Mouse (Mus musculus) hindbrain, embryonic 13.5 days (tissue): ENCODE results near the gene Fgfr1op2. TPM values are rescaled to one million over a fixed set of nuclear protein-coding genes. Genes with fewer than 3 reads are reported as not detected.

ENCODE experiments used
- ATAC-seq: fragments of 200-750 bp; cut with Nextera tagmentation; 2 replicates; pipeline ENCODE4 v1.8.0; 2017; ENCODE audit warnings: moderate TSS enrichment; ENCODE audit not compliant: low FRiP score
- H3K27ac ChIP-seq: fragments of 300-500 bp; sonication (generic); 2 replicates; pipeline ENCODE4 v1.5.1; 2015; ENCODE audit warnings: inconsistent platforms, mild to moderate bottlenecking, moderate library complexity
- H3K27me3 ChIP-seq: fragments of 300-500 bp; sonication (generic); 2 replicates; pipeline ENCODE4 v1.6.1; 2015; ENCODE audit warnings: mild to moderate bottlenecking, inconsistent platforms
- H3K36me3 ChIP-seq: fragments of 300-500 bp; sonication (generic); 2 replicates; pipeline ENCODE4 v1.6.1; 2015; ENCODE audit warnings: mild to moderate bottlenecking, inconsistent platforms
- H3K4me1 ChIP-seq: fragments of 300-500 bp; sonication (generic); replicated peaks from 2 replicates; pipeline ENCODE4 v1.6.1; 2015; ENCODE audit warnings: inconsistent platforms
- H3K4me2 ChIP-seq: fragments of 300-500 bp; sonication (generic); 2 replicates; pipeline ENCODE4 v1.6.1; 2015; ENCODE audit warnings: inconsistent platforms, mild to moderate bottlenecking, moderate library complexity
- H3K4me3 ChIP-seq: fragments of 300-500 bp; sonication (generic); 2 replicates; pipeline ENCODE4 v1.5.1; 2015; ENCODE audit warnings: mild to moderate bottlenecking, inconsistent platforms
- H3K9ac ChIP-seq: fragments of 300-500 bp; sonication (generic); 2 replicates; pipeline ENCODE4 v1.6.1; 2015; ENCODE audit warnings: mild to moderate bottlenecking, inconsistent platforms
- H3K9me3 ChIP-seq: fragments of 300-500 bp; sonication (generic); 2 replicates; pipeline ENCODE4 v1.6.1; 2016; ENCODE audit warnings: inconsistent platforms
- WGBS: fragments of 180-500 bp; shearing (Covaris S2); methylation state at CpG from one replicate; pipeline ENCODE4 v1.1.7; 2015; 5-methylcytosine and 5-hydroxymethylcytosine counted together
- polyA plus RNA-seq: library from polyadenylated mRNA; unstranded; fragments of >200 nt; fragmentation: Nextera tagmentation; extraction: Ambion mirVana; gene quantifications from 2 replicates; pipeline ENCODE4 v1.2.1, GENCODE M21; 2015

The Fgfr1op2 gene
- polyA plus RNA-seq, 1 experiment from 2014 or later = 48.7 TPM

DNA sequence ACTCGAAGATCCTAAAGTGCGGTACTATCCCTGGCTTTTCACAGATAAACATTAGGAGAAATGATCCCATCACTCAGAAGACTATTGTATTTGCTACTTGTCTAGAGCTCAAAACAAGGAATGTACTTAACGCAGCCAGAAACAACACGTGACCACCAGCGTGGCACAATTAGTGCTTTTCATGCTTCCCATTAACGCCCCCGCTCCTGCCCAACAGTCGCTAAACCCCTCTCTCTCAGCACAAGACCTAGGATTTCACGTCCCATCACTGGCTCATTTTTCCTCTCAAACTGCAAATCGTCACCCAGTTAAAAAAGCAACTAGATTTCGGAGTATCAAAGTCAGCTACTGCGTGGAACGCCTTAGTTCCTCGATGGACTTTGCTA, 56.6 kb downstream of the Fgfr1op2 start:
- peak overlapping the region; percentile 66 for H3K4me2 ChIP-seq
- H3K4me1 ChIP-seq = peaks cover 18% of the 10 kb centered on the region
- H3K9me3 ChIP-seq = no peaks in the 10 kb centered on the region
- H3K36me3 ChIP-seq = no peaks in the 10 kb centered on the region
- H3K27ac ChIP-seq = peak overlapping the region; percentile 89
- WGBS = 12% methylated on average over 14 of the region's 14 CpGs
- no peaks in the 10 kb centered on the region for H3K27me3 ChIP-seq
- peak overlapping the region; percentile 72 for H3K4me3 ChIP-seq
- peak; percentile 46 for ATAC-seq
- peak overlapping the region; percentile 84 for H3K9ac ChIP-seq

DNA sequence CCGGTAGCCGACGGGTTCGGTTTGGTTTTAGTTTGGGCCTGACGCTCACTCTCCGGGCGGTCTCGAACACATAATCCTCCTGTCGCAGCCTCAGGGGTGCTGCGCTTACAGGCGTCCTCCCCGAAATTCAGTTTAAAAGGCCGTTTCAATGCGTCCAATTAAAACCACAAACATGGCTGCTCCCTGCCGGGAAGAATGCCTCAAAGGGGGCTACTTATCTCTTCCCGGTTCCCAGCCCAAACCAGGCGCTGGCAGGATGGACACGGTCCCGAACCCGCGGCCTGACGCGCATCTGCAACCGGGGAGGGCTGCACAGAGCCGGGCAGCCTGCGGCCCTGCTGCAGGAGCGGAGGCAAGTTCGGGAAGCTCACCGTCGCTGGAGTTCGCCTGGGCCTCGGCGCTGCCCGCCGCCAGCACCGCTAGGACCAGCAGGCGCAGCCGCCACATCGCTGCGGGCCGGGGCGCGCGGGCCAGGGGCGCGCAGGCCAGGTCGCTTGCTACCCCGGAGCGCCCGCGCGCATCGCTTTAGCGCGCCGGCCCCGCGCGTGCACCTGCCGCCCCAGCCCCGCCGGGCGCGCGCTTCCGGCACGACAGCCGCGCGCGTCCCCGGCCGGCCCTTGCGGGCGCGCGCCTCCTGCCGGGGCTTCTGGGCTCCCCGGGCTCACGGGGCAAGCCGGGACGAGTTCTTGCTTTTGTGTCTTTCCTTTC, 57.2 kb downstream of the Fgfr1op2 start:
- Histone ChIP-seq H3K27ac (peak overlapping the region; percentile 89), H3K4me1 (peaks cover 18% of the 10 kb centered on the region), H3K27me3 (no peaks in the 10 kb centered on the region), H3K9me3 (no peaks in the 10 kb centered on the region), H3K36me3 (no peaks in the 10 kb centered on the region), H3K4me2 (peak overlapping the region; percentile 66), H3K4me3 (peak overlapping the region; percentile 72), H3K9ac (peak overlapping the region; percentile 84)
- peak; percentile 92 for ATAC-seq
- WGBS = under 1% methylated on average over 81 of the region's 82 CpGs

DNA sequence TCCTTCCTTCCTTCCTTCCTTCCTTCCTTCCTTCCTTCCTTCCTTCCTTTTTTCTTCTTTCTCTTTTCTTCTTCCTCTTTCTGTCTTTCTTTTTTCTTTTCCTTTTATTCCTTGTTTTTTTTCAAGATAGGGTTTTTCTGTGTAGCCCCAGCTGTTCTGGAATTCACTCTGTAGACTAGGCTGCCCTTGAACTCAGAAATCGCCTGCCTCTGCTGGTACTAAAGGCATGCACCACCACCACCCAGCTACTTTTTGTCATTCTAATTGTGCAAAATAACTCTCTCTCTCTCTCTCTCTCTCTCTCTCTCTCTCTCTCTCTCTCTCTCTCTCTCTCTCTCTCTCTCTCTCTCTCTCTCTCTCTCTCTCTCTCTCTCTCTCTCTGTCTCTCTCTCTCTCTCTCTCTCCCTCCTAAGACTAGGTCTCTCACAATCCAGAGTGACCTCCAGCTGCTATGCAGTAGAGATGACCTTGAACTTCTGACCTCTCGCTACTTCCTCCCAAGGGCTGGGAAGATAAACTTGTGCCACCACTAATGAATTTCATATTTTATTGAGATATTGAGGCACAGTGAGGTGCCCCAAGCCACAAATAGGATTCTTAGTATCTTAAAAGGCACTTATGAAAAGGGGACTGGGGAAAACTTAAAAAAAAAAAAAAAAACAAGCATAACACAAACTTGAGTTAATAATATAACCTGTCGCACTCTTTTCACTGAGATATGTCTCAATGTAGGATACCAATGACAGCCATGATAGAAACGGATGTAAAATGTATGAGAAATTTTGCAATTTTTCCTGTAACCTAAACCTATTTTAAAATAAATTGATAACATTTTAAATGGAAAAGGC, 58.0 kb downstream of the Fgfr1op2 start:
- peak overlapping the region; percentile 66 for H3K4me2 ChIP-seq
- H3K4me3 ChIP-seq = peak overlapping the region; percentile 72; the same call in 1 of the 2 replicates
- no peaks in the 10 kb centered on the region for H3K9me3 ChIP-seq
- H3K9ac ChIP-seq = no peak overlapping the region
- H3K4me1 ChIP-seq = peaks cover 18% of the 10 kb centered on the region
- ATAC-seq = no peak
- no peaks in the 10 kb centered on the region for H3K27me3 ChIP-seq
- no peak overlapping the region for H3K27ac ChIP-seq
- no peaks in the 10 kb centered on the region for H3K36me3 ChIP-seq
- WGBS = 65% methylated on average over 4 of the region's 4 CpGs

DNA sequence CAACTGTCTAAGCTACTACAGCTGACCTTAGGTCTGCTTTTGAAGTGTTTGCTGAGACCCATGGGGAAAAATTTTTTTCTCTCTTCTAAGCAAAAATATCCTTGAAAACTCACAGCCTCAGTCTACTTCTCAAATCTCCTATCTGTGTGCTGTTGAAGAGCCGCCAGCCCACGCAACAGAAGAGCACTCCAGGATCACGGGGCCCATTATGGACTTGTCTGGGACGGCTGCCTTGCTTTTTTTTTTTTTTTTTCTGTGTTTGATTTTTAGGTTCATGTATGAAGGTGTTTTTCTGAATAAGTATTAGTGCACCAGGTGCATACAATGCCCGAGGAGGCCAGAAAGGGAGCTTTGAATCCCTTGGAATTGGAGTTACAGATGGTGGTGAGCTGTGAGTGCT, 59.5 kb downstream of the Fgfr1op2 start:
- H3K9ac ChIP-seq = no peak overlapping the region
- H3K9me3 ChIP-seq = no peaks in the 10 kb centered on the region
- no peaks in the 10 kb centered on the region for H3K36me3 ChIP-seq
- no peak overlapping the region for H3K27ac ChIP-seq
- no peak overlapping the region for H3K4me2 ChIP-seq
- H3K27me3 ChIP-seq = no peaks in the 10 kb centered on the region
- H3K4me3 ChIP-seq = no peak overlapping the region
- 87% methylated on average over 5 of the region's 5 CpGs for WGBS
- peaks cover 18% of the 10 kb centered on the region for H3K4me1 ChIP-seq
- no peak for ATAC-seq

DNA sequence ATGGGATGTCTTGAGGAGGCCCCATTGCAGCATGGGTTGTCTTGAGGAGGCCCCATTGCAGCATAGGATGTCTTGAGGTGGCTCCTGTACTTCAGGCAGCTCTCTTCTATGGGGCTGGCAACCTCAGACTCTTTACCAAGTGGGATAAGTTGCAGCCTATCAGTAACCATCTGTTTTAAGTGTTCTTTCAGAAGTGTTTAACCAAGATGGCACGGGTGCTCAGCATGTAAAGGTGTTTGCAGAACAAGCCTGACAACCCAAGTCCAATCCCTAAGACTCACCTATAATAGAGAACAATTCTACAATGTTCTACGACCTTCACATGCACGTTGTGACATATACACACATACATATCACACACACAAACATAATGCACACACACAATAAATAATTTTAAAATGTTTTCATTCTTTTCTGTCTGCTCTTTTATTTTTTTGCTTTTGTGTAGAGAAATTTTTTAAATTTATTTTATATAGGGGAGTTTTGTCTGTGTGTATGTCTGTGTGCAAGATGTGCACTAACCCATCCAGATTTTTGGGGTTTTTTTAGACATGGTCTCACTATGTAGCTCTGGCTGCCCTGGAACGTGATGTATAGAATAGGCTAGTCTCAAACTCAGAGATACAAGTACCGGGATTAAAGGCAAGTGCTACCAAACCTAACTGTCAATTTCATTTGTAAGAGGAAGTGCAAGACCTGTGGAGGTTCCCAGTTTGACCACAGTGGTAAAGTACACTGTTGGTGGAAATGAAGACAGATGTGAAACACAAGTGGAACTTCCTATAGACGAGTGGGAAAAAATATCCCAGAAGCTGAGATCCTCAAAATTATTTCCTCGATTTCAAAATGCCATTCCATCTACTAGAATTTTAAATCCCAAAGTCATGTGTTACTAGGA, 63.3 kb downstream of the Fgfr1op2 start:
- peaks cover 8% of the 10 kb centered on the region for H3K4me1 ChIP-seq
- H3K27ac ChIP-seq = no peak overlapping the region
- no peaks in the 10 kb centered on the region for H3K9me3 ChIP-seq
- no peak overlapping the region for H3K4me2 ChIP-seq
- WGBS = 93% methylated on average over 7 of the region's 7 CpGs
- ATAC-seq = no peak
- H3K36me3 ChIP-seq = no peaks in the 10 kb centered on the region
- H3K27me3 ChIP-seq = no peaks in the 10 kb centered on the region
- H3K9ac ChIP-seq = no peak overlapping the region
- no peak overlapping the region for H3K4me3 ChIP-seq

DNA sequence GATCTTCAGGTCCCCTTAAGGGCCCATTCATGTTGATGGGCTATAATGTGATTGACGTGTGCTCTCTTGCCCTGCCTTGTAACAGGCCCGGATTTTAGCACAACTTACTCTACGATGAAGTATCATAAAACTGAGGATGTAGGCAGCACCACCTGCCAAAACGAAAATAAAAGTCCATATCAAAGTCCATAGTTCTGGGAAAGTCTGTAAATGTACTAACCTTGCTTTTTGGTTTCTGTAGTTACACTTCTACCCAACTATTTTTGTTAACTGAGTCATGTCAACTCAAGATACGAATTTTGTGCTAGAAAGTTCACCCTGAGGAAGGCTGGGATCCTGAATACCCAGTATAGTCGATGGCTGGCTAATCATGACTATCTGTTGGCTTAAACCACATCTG, 64.0 kb downstream of the Fgfr1op2 start:
- H3K4me3 ChIP-seq = no peak overlapping the region
- no peaks in the 10 kb centered on the region for H3K9me3 ChIP-seq
- peaks cover 8% of the 10 kb centered on the region for H3K4me1 ChIP-seq
- no peak overlapping the region for H3K9ac ChIP-seq
- no peak for ATAC-seq
- H3K4me2 ChIP-seq = no peak overlapping the region
- H3K36me3 ChIP-seq = no peaks in the 10 kb centered on the region
- WGBS = 91% methylated on average over 6 of the region's 6 CpGs
- no peak overlapping the region for H3K27ac ChIP-seq
- H3K27me3 ChIP-seq = no peaks in the 10 kb centered on the region

DNA sequence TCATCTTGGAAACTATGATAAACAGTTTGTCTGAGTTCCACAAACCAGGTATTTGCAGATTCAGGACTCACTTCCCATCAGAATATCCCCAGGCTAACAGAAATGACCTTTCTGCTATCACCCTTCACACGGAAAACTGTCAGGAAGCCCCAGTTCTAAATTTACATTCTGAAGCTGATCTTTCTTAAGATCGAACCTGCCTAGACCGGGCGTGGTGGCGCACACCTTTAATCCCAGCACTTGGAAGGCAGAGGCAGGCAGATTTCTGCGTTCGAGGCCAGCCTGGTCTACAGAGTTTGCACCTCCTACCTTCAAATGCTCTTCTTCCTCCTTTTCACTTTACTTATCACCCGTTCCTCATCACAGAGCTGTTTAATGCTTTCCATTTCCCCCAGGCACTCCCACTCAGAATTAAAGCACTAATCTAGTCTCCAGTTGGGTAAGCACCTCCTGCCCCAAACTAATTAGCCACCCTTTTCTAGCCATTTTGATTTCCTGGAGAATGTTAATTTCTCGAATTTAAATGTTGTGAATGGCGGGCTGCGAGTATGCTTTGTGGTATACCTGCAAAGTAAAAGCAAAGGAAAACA, 64.7 kb downstream of the Fgfr1op2 start:
- H3K4me2 ChIP-seq = peak overlapping the region; percentile 52
- no peaks in the 10 kb centered on the region for H3K27me3 ChIP-seq
- H3K36me3 ChIP-seq = no peaks in the 10 kb centered on the region
- H3K27ac ChIP-seq = peak overlapping the region; percentile 78
- WGBS = 70% methylated on average over 11 of the region's 11 CpGs
- ATAC-seq = peak; percentile 8; the same call in 1 of the 2 replicates
- H3K4me1 ChIP-seq = peaks cover 8% of the 10 kb centered on the region
- peak overlapping the region; percentile 82 for H3K4me3 ChIP-seq
- no peaks in the 10 kb centered on the region for H3K9me3 ChIP-seq
- H3K9ac ChIP-seq = peak overlapping the region; percentile 60

DNA sequence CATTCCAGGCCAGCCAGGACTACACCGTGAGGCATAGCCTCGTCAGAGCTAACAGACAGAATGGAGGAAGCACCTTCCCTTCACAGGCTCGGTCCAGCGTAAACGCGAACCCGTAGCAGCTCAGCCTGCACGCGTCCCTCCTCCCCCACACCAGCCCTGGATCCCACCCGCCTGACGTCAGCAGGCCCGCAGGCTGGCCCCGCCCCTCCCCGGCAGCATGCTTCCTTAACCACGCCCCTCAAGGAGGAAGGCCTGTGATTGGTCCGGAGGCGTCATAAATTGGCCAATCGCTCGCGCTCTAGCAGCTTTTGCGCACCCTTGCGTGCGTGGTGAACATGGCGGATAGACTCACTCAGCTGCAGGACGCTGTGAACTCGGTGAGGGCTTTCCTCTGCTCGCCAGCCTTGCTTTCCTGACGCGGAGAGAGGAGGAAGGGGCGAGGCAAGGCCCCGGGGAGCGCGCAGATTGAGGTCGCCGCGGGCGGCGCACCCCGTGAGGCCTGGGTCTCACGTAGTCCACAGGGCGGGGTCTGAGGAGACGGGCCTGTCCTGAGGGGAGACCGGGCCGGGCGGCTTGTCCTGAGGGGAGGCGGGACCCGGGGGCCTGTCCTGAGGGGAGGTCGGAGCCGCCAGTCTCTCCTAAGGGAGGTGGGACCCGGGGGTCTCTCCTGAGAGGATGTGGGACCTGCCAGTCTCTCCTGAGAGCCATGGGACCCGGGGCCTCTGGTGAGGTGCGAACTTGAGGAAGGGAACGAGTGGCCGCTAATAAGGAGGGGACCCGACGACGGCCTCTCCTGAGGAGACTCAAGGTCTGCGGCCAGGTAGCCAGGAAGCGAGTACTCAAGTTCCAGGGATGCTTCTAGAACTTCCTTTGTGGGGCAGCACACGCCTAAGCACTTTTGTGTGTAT, 65.5 kb downstream of the Fgfr1op2 start, which contains the start of the genes Med21 and Tm7sf3:
Gene Med21 (plus strand): TSS at position 272 of the 908 bp plus-strand sequence.
Gene Tm7sf3 (minus strand): TSS at position 549 of the 908 bp plus-strand sequence.
- under 1% methylated on average over 60 of the region's 60 CpGs for WGBS
- Histone ChIP-seq H3K4me2 (peak within 1 kb of the TSS; percentile 70), H3K4me3 (peak within 1 kb of the TSS; percentile 82), H3K27ac (peak within 1 kb of the TSS; percentile 89), H3K36me3 (no peaks in the 10 kb centered on the region), H3K9ac (peak within 1 kb of the TSS; percentile 90), H3K9me3 (no peaks in the 10 kb centered on the region), H3K4me1 (peaks cover 8% of the 10 kb centered on the region), H3K27me3 (no peaks in the 10 kb centered on the region)
- peak; percentile 98 for ATAC-seq

DNA sequence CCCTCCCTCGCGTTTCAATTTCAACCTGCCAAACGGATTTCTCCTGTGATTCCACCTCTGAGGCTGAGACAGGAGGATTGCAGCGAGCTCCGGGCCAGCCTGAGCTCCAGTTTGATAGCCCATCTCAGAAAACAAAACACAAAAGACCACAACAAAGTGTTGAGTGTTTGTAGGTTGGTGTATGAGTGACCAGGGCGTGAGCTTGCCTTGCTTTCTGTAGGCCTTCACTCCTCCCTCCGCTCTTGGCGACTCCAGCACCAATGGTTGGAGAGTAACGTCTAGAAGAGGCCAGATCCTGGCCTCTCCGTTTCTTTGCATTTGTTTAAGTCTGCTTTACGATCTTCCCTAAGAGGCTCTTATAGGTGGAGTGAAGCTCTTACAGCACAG, 66.2 kb downstream of the Fgfr1op2 start:
- Histone ChIP-seq H3K4me2 (peak overlapping the region; percentile 70), H3K36me3 (no peaks in the 10 kb centered on the region), H3K9ac (peak overlapping the region; percentile 90), H3K9me3 (no peaks in the 10 kb centered on the region), H3K4me1 (peaks cover 8% of the 10 kb centered on the region), H3K27ac (0 out of 2 replicates have a peak overlapping the region, but pooled peaks have one; percentile 89), H3K4me3 (peak overlapping the region; percentile 82), H3K27me3 (no peaks in the 10 kb centered on the region)
- WGBS = 44% methylated on average over 11 of the region's 11 CpGs
- no peak for ATAC-seq
